Mouse (Mus musculus): ENCODE results near the gene Iqce. TPM values are rescaled to one million over a fixed set of nuclear protein-coding genes. Genes with fewer than 3 reads are reported as not detected.

Gene Iqce
- polyA plus RNA-seq, 3 experiments from 2014 or later = 22.6 to 30.2 (median 27.3) TPM

GRCm38 (mm10) chr5:140637989-140638388, 64.2 kb downstream of the Iqce start:
- peak; percentile 66 for ATAC-seq

GRCm38 (mm10) chr5:140637058-140637410, 65.1 kb downstream of the Iqce start:
- ATAC-seq = peak; percentile 4

GRCm38 (mm10) chr5:140636316-140637057, 65.7 kb downstream of the Iqce start:
- peak; percentile 75 for ATAC-seq

- no peak for ATAC-seq
These were observed 67.1 kb downstream of the Iqce start for GRCm38 (mm10) chr5:140634798-140635722.

- no peak for ATAC-seq
These were observed 68.7 kb downstream of the Iqce start for GRCm38 (mm10) chr5:140633432-140633831.

GRCm38 (mm10) chr5:140628995-140629394, 73.2 kb downstream of the Iqce start:
- no peak for ATAC-seq

GRCm38 (mm10) chr5:140627580-140627979, 74.6 kb downstream of the Iqce start:
- ATAC-seq = no peak

GRCm38 (mm10) chr5:140624961-140625360, 77.2 kb downstream of the Iqce start:
- no peak for ATAC-seq

DNA sequence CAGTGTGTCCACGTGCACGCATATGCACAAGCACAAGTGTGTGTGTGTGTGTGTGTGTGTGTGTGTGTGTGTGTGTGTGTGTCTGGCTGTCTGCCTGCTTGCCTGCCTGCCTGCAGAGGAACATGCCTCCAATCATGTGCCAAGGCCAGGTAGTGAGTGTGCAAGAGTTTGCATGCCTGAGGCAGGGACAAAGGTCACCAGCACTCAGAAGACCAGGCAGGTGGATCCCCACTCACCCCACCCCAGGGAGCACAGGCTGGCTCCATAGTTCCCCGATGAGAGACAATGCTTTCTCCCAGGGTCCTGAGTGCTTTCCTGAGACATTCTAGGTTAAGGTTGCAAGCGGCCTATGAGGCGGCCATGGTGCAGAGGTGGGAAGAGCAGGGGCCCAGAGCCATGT, 77.9 kb downstream of the Iqce start:
- ATAC-seq = no peak

- ATAC-seq = no peak
These were observed 78.4 kb downstream of the Iqce start for GRCm38 (mm10) chr5:140623791-140624190.

- no peak for ATAC-seq
These were observed 79.1 kb downstream of the Iqce start for GRCm38 (mm10) chr5:140622978-140623670.

DNA sequence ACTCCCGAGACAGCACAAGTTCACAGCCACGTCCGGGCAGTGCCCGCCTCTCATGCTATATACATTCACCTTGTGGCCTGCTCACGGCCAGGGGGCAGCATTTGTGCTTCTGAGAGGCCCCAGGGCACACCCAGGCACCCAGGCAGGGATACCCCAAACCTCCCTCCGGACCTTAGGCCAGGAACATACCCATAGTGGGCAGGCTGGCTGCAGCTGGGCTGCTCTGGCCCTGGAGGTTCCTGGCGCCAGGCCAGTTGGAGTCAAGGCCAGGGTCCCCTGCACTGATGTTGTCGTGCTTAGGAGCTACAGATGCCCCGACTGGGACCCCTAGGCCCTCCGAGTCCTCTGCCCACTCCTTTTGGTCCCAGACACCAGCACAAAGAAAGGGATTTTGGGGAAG, 80.7 kb downstream of the Iqce start:
- ATAC-seq = no peak

DNA sequence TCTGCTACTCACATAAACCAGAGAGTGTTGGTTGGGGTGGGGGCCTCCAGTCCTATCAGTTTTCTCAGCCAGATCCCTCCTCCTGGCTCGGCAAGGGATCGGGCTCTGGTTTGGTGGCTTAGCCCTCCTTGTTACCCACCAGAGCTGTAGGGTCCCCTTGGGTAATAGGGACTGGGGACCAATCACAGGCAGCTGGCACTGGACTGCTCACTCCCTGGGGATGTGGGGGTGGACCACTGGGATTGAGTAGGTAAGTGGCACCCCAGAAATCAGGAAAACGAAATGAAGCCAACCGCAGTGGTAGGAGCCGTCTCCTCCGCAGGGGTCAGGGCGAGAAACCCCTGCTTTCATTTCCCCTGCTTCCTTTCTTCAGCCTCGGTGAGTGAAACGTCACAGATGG, 81.1 kb downstream of the Iqce start:
- ATAC-seq = no peak

DNA sequence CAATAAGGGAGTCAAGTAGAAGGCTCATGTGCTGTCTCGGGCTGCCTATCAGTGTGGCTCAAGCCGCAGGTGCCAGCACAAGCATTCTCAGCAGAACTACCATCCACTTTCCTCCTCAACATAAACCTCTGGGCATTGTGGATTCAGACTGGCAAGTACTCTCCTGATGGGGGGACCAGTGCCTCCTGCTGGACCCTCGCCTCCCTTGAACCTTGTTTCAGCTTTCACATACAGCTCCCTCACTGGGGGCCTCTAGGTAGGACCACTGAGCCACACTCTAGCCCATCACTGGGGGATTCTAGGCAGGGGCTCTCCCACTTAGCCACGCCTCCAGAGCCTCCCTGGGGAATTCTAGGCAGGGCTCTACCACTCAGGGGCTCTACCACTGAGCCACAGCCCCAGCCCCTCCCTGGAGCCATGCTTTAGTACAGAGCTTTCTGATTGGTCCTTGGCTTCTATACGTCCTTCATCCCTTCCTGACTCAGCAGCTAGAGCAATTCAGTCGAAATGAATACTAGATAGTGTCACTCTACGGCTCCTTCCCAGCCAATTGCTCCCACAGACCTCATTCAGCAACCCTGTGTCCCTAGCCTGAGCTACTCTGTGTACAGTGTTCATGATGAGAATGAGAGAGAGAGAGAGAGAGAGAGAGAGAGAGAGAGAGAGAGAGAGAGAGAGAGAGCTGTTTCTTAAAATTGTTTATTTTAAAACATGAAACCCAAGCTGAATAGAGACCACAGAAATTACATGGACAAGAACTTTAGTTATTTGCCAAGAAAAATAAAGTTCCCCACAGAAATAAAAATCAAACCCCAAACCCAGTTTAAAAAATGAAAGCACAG, 82.1 kb downstream of the Iqce start:
- no peak for ATAC-seq

DNA sequence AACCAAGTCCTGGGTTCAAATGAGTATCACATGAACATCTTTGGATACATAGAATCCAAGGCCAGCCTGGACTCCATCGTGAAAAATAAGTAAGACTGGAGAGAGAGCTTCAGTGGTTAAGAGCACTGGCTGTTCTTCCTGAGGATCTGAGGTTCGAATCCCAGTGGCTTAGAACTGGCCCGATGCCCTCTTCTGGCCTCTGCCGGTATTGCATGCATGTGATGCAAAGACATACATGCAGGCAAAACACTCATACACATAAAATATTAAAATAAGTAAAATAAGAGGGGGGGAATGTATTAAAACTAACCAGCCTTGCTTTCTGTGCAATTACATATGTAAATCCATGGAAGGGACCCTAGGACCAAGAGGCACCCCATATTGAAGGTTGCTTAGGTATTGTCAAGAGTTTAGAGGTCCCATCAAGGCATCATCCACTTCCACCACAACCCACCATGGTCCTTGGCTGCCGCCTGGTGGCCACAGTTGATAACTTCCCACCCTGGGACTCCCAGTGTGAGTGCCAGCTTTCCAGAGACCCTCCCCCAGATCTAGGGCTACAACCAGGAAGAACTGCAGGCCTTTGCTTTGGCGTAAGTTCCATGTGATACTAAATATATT, 82.9 kb downstream of the Iqce start:
- peak; percentile 16 for ATAC-seq

DNA sequence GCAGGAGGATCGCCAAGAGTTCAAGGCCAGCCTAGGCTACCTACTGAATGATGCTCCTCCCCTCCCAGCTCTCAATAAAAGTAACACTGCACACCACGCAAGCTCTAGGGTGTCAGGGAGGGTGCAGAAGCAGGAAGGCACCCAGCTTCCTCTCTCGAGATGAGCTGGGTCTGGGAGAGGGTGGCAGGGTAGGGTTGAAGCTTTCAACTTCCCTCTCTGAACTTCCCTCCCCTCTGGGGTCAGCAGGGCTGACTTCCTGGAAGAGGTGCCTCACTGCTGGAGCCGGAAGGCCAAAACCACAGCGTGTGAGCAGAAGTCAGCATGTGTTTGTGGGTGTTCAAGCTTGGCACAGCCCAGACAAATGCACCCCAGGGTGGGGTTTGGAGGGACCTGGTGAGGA, 84.5 kb downstream of the Iqce start:
- ATAC-seq = peak; percentile 65

GRCm38 (mm10) chr5:140616691-140617090, 85.5 kb downstream of the Iqce start:
- ATAC-seq = peak; percentile 69

GRCm38 (mm10) chr5:140616110-140616503, 86.1 kb downstream of the Iqce start:
- ATAC-seq = peak; percentile 1

- no peak for ATAC-seq
These were observed 86.7 kb downstream of the Iqce start for GRCm38 (mm10) chr5:140615321-140616109.

DNA sequence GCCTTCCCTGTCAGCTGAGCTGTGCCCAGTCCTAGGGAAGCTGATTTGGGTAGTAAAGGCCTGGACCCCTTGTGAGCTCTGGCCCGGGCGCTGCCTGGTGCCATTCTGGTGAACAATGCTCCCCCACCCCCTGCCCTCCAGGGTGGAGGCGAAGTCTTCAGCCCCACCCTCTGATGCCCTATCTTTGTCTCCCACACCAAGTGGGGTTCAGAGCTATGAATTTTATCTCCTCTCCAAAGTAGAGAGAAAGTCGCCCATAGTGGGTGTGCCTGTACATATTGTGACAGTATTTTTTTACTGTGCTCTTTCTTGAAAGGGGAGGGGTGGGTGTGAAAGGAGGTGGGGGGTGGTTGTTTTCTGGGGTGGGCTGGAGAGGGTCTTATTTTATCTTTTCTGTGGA, 87.3 kb downstream of the Iqce start:
- no peak for ATAC-seq

DNA sequence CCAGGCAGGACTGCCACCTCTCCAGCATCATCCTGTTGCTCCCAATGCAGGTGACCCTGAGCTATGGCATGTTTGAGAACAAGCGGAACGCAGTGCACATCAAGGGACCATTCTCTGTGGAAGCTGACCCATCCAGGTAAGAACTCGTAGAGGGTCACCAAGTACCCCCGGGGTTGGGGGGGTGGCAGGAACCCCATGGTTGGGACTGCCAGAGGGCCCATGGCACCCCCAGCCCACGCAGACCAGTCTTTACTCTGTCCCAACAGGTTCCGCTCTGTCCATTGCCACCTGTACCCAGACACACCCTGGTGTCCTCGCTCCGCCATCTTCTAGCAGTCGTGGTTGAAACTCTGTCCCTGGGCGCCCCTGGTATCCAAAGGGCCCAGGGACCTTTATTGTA, 88.0 kb downstream of the Iqce start:
- ATAC-seq = no peak

Data from inflammation-experienced regulatory T-cells, adult 6 months (primary cell).